Mouse (Mus musculus) lung, adult 2 months (tissue): ENCODE measurements around the gene Rplp2.

Experiments used
- CTCF ChIP-seq: fragments of 200-500 bp; IDR thresholded peaks from 2 replicates; pipeline ENCODE4 v1.5.1; 2011; ENCODE audit warnings: mild to moderate bottlenecking, low read length, control low read depth; ENCODE audit not compliant: insufficient read depth
- POLR2A ChIP-seq: fragments of 200-500 bp; IDR thresholded peaks from 2 replicates; pipeline ENCODE4 v1.6.1; 2011; ENCODE audit warnings: low read depth, mild to moderate bottlenecking, control low read depth, low read length, borderline replicate concordance; ENCODE audit errors: extremely low read depth

GRCm38 (mm10) chr7:141481498-141482401 is 34.6 kb downstream of the Rplp2 start:
- TF ChIP-seq CTCF (peak; percentile 52), POLR2A (no peak)
